Comparison of ENCODE assay signal across 13 mouse cellular contexts in the genomic region with DNA sequence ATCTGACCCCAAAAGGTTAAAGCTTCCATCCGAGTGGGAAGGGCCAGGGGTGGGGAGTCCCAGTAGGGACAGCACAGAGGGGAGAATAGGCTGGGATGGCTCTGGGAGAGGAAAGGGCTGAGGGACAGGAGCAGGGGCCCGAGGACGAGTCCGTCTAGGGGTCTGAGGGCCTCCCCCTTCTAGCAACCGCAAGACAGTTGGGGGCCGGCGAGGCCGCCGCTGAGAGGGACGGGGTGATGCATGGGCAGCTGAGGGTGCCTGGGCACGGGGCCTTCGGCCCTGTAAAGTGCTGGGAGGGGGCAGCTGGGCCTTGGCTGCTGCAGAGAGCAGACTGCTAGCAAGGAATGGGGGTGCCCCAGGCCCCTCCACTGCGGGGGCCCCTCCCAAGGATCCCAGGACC. TPM values are rescaled to one million over a fixed set of nuclear protein-coding genes. Genes with fewer than 3 reads are reported as not detected.
DNase-seq lines count a peak whose midpoint lies in the region; ATAC-seq lines count a peak whose summit lies in the region.
"Had no signal": no experiment of that assay in that cellular context is flagged by ENCODE, and none has a peak within 500 bp of the region (broad histone marks: within the 10 kb centered on the region; RNA-seq: fewer than 3 reads in every experiment).

No protein-coding gene starts in this region.

- 0 out of 2 replicates have a peak overlapping the region, but pooled peaks have one; percentile 36 for H3K9ac ChIP-seq in kidney, embryonic 15.5 days
- no peak overlapping the region for H3K9ac ChIP-seq in kidney, embryonic 14.5 days (ENCODE audit: low read depth, low read length)
- peak overlapping the region; percentile 28 for H3K9ac ChIP-seq in embryonic facial prominence, embryonic 11.5 days (replicated peaks; ENCODE audit: low read length)
- H3K9ac ChIP-seq in limb, embryonic 13.5 days, result peak overlapping the region; percentile 39; the same call in 1 of the 2 replicates

- no peak overlapping the region for H3K4me2 ChIP-seq in kidney, embryonic 15.5 days
- H3K4me2 ChIP-seq in kidney, embryonic 14.5 days (replicated peaks; ENCODE audit: low read depth, low read length), result no peak overlapping the region
- no peak overlapping the region for H3K4me2 ChIP-seq in embryonic facial prominence, embryonic 11.5 days (ENCODE audit: low read depth, low read length)
- 0 out of 2 replicates have a peak overlapping the region, but pooled peaks have one; percentile 95 for H3K4me2 ChIP-seq in limb, embryonic 13.5 days (replicated peaks)

- H3K4me3 ChIP-seq in kidney, embryonic 15.5 days (replicated peaks), result no peak overlapping the region
- H3K4me3 ChIP-seq in kidney, embryonic 14.5 days (ENCODE audit: low read length), result no peak overlapping the region
- H3K4me3 ChIP-seq in embryonic facial prominence, embryonic 11.5 days (ENCODE audit: low read depth, low read length), result no peak overlapping the region
- no peak overlapping the region for H3K4me3 ChIP-seq in limb, embryonic 13.5 days
- H3K4me3 ChIP-seq: forebrain, embryonic 15.5 days had no signal

- H3K9me3 ChIP-seq in kidney, embryonic 15.5 days (replicated peaks), result no peaks in the 10 kb centered on the region
- no peaks in the 10 kb centered on the region for H3K9me3 ChIP-seq in kidney, embryonic 14.5 days (ENCODE audit: control insufficient read depth, low read length)
- no peaks in the 10 kb centered on the region for H3K9me3 ChIP-seq in embryonic facial prominence, embryonic 11.5 days (replicated peaks; ENCODE audit: control insufficient read depth, low read length)
- no peaks in the 10 kb centered on the region for H3K9me3 ChIP-seq in limb, embryonic 13.5 days
- H3K9me3 ChIP-seq: forebrain, embryonic 15.5 days had no signal

- H3K4me1 ChIP-seq in kidney, embryonic 15.5 days, result peaks cover 48% of the 10 kb centered on the region
- peaks cover 28% of the 10 kb centered on the region for H3K4me1 ChIP-seq in kidney, embryonic 14.5 days (ENCODE audit: control insufficient read depth, insufficient read depth, low read length)
- peaks cover 5% of the 10 kb centered on the region for H3K4me1 ChIP-seq in embryonic facial prominence, embryonic 11.5 days (ENCODE audit: control insufficient read depth, insufficient read depth, low read length)
- H3K4me1 ChIP-seq in limb, embryonic 13.5 days, result peaks cover 43% of the 10 kb centered on the region

- DNase-seq in cerebellum, postnatal 10 days, result peak; percentile 30 to 31
- DNase-seq in cerebellum, adult 9-11 months, result no peak
- DNase-seq in embryonic facial prominence, embryonic 11.5 days (ENCODE audit: low spot score), result no peak
- DNase-seq in layer of hippocampus, adult 8-10 months (ENCODE audit: low spot score in 2 of 2), result no peak
- DNase-seq in lung, postnatal 4 days, result no peak
- DNase-seq: kidney, adult 9 months; layer of hippocampus, postnatal 36 days; lung, adult 18-20 months; retina, postnatal 1 day had no signal

- H3K36me3 ChIP-seq in kidney, embryonic 15.5 days, result peaks cover 68% of the 10 kb centered on the region
- H3K36me3 ChIP-seq in kidney, embryonic 14.5 days (ENCODE audit: control insufficient read depth, insufficient read depth, low read length), result peaks cover 68% of the 10 kb centered on the region
- peaks cover 17% of the 10 kb centered on the region for H3K36me3 ChIP-seq in embryonic facial prominence, embryonic 11.5 days (replicated peaks; ENCODE audit: control insufficient read depth, insufficient read depth, low read depth, low read length)
- peaks cover 69% of the 10 kb centered on the region for H3K36me3 ChIP-seq in limb, embryonic 13.5 days

- H3K27ac ChIP-seq in kidney, embryonic 15.5 days, result no peak overlapping the region
- no peak overlapping the region for H3K27ac ChIP-seq in kidney, embryonic 14.5 days (ENCODE audit: low read depth, low read length)
- no peak overlapping the region for H3K27ac ChIP-seq in embryonic facial prominence, embryonic 11.5 days (replicated peaks; ENCODE audit: low read depth, low read length)
- no peak overlapping the region for H3K27ac ChIP-seq in limb, embryonic 13.5 days
- H3K27ac ChIP-seq: forebrain, embryonic 15.5 days had no signal

- no peaks in the 10 kb centered on the region for H3K27me3 ChIP-seq in kidney, embryonic 15.5 days
- H3K27me3 ChIP-seq in kidney, embryonic 14.5 days (ENCODE audit: control insufficient read depth, insufficient read depth, low read length), result no peaks in the 10 kb centered on the region
- no peaks in the 10 kb centered on the region for H3K27me3 ChIP-seq in embryonic facial prominence, embryonic 11.5 days (ENCODE audit: control insufficient read depth, insufficient read depth, low read length)
- H3K27me3 ChIP-seq in limb, embryonic 13.5 days, result no peaks in the 10 kb centered on the region
- H3K27me3 ChIP-seq: forebrain, embryonic 15.5 days had no signal

- ATAC-seq in kidney, embryonic 15.5 days (replicated peaks; ENCODE audit: low FRiP score), result no peak
- no peak for ATAC-seq in kidney, embryonic 14.5 days (ENCODE audit: low FRiP score, low TSS enrichment)
- no peak for ATAC-seq in embryonic facial prominence, embryonic 11.5 days (replicated peaks; ENCODE audit: insufficient number of reproducible peaks, low FRiP score, low TSS enrichment, low read depth)
- ATAC-seq in limb, embryonic 13.5 days (ENCODE audit: low FRiP score, low read depth), result no peak
- ATAC-seq: forebrain, embryonic 15.5 days had no signal

- WGBS in kidney, embryonic 15.5 days, result 76% methylated on average over 13 of the region's 13 CpGs
- WGBS in kidney, embryonic 14.5 days, result 77% methylated on average over 7 of the region's 13 CpGs
- WGBS in embryonic facial prominence, embryonic 11.5 days, result 70% methylated on average over 11 of the region's 13 CpGs
- WGBS in limb, embryonic 13.5 days, result 79% methylated on average over 13 of the region's 13 CpGs

RNA-seq across cellular contexts. Expression of a gene that starts 3.2 kb away (rescaled TPM):
- polyA plus RNA-seq in kidney, embryonic 15.5 days (2015; fragmentation: Nextera tagmentation; extraction: Ambion mirVana), result 15.9 and 16.1 TPM in 2 replicates
- 16.2 and 22.3 TPM in 2 replicates for polyA plus RNA-seq in kidney, embryonic 14.5 days (2014; fragmentation: Nextera tagmentation; extraction: Ambion mirVana)
- polyA plus RNA-seq in embryonic facial prominence, embryonic 11.5 days (2014; fragmentation: Nextera tagmentation; extraction: Ambion mirVana), result 9.8 and 11.6 TPM in 2 replicates
- 15.0 and 16.7 TPM in 2 replicates for polyA plus RNA-seq in limb, embryonic 13.5 days (2015; fragmentation: Nextera tagmentation; extraction: Ambion mirVana)
- 10 to 100 TPM; 56.3 to 61.6 (median 56.8) TPM for total RNA-seq in layer of hippocampus, adult 8-10 months (2022)

RNA-seq across cellular contexts. Expression of a gene that starts 19.5 kb away (rescaled TPM):
- polyA plus RNA-seq in kidney, embryonic 15.5 days (2015; fragmentation: Nextera tagmentation; extraction: Ambion mirVana), result 169 and 189 TPM in 2 replicates
- 164 and 173 TPM in 2 replicates for polyA plus RNA-seq in kidney, embryonic 14.5 days (2014; fragmentation: Nextera tagmentation; extraction: Ambion mirVana)
- polyA plus RNA-seq in embryonic facial prominence, embryonic 11.5 days (2014; fragmentation: Nextera tagmentation; extraction: Ambion mirVana), result 162 and 180 TPM in 2 replicates
- polyA plus RNA-seq in limb, embryonic 13.5 days (2015; fragmentation: Nextera tagmentation; extraction: Ambion mirVana), result 188 and 192 TPM in 2 replicates
- total RNA-seq in layer of hippocampus, adult 8-10 months (2022), result 100 to 1,000 TPM; 260 to 271 (median 262) TPM

RNA-seq across cellular contexts. Expression of a gene that starts 22.5 kb away (rescaled TPM):
- 1.1 and 1.9 TPM in 2 replicates for polyA plus RNA-seq in kidney, embryonic 15.5 days (2015; fragmentation: Nextera tagmentation; extraction: Ambion mirVana)
- polyA plus RNA-seq in kidney, embryonic 14.5 days (2014; fragmentation: Nextera tagmentation; extraction: Ambion mirVana), result 0.37 and 0.57 TPM in 2 replicates
- 10.4 and 12.2 TPM in 2 replicates for polyA plus RNA-seq in embryonic facial prominence, embryonic 11.5 days (2014; fragmentation: Nextera tagmentation; extraction: Ambion mirVana)
- 4.2 and 4.8 TPM in 2 replicates for polyA plus RNA-seq in limb, embryonic 13.5 days (2015; fragmentation: Nextera tagmentation; extraction: Ambion mirVana)
- total RNA-seq in layer of hippocampus, adult 8-10 months (2022), result 100 to 1,000 TPM; 807 to 850 (median 831) TPM

RNA-seq across cellular contexts. Expression of a gene that starts 25.9 kb away (rescaled TPM):
- polyA plus RNA-seq in kidney, embryonic 15.5 days (2015; fragmentation: Nextera tagmentation; extraction: Ambion mirVana), result 120 and 127 TPM in 2 replicates
- polyA plus RNA-seq in kidney, embryonic 14.5 days (2014; fragmentation: Nextera tagmentation; extraction: Ambion mirVana), result 93.9 and 146 TPM in 2 replicates
- 174 and 179 TPM in 2 replicates for polyA plus RNA-seq in embryonic facial prominence, embryonic 11.5 days (2014; fragmentation: Nextera tagmentation; extraction: Ambion mirVana)
- 118 and 122 TPM in 2 replicates for polyA plus RNA-seq in limb, embryonic 13.5 days (2015; fragmentation: Nextera tagmentation; extraction: Ambion mirVana)
- 10 to 100 TPM; 56.7 to 65.8 (median 63.9) TPM for total RNA-seq in layer of hippocampus, adult 8-10 months (2022)

RNA-seq across cellular contexts. Expression of a gene that starts 36.1 kb away (rescaled TPM):
- polyA plus RNA-seq in kidney, embryonic 15.5 days (2015; fragmentation: Nextera tagmentation; extraction: Ambion mirVana), result 3.1 and 3.3 TPM in 2 replicates
- 3.0 and 3.1 TPM in 2 replicates for polyA plus RNA-seq in kidney, embryonic 14.5 days (2014; fragmentation: Nextera tagmentation; extraction: Ambion mirVana)
- 1.8 and 2.7 TPM in 2 replicates for polyA plus RNA-seq in embryonic facial prominence, embryonic 11.5 days (2014; fragmentation: Nextera tagmentation; extraction: Ambion mirVana)
- polyA plus RNA-seq in limb, embryonic 13.5 days (2015; fragmentation: Nextera tagmentation; extraction: Ambion mirVana), result 5.2 and 5.4 TPM in 2 replicates
- 1 to 10 TPM in 3 of 4 experiments, under 1 TPM in 1; 0.60 to 4.6 (median 2.2) TPM for total RNA-seq in layer of hippocampus, adult 8-10 months (2022)

Comparison
In these comparisons a context has a peak if more than half of its experiments do, and no peak if none do; other contexts are left out.
1. DNase-seq: peak in cerebellum, postnatal 10 days (2 of 2); none in cerebellum, adult 9-11 months (single experiment), embryonic facial prominence, embryonic 11.5 days (single experiment), layer of hippocampus, adult 8-10 months (0 of 2) and lung, postnatal 4 days (0 of 2).